Mouse (Mus musculus) right cerebral cortex, postnatal 10 days (tissue): ENCODE results near the gene Ttf2.

Experiments used
- DNase-seq, 2 experiments: peaks; one replicate each; pipeline ENCODE4 v3.0.0; 2021; ENCODE audit warnings: low spot score in 2 of 2

Gene Ttf2

GRCm38 (mm10) chr3:100979290-100979689 is 9.8 kb upstream of the Ttf2 start:
- DNase-seq = no peak

GRCm38 (mm10) chr3:100973906-100974305 is 4.4 kb upstream of the Ttf2 start:
- no peak for DNase-seq

GRCm38 (mm10) chr3:100963849-100964542 is 5.5 kb downstream of the Ttf2 start:
- peak; percentile 69 to 79 for DNase-seq

GRCm38 (mm10) chr3:100961501-100961900 is 8.0 kb downstream of the Ttf2 start:
- DNase-seq = no peak

- DNase-seq = no peak
These were observed 8.5 kb downstream of the Ttf2 start for GRCm38 (mm10) chr3:100961007-100961406.

- DNase-seq = no peak
These were observed 14.8 kb downstream of the Ttf2 start for GRCm38 (mm10) chr3:100954616-100955015.

- DNase-seq = no peak
These were observed 17.9 kb downstream of the Ttf2 start for GRCm38 (mm10) chr3:100951531-100951930.

- no peak for DNase-seq
These were observed 22.2 kb downstream of the Ttf2 start for GRCm38 (mm10) chr3:100947286-100947685.

- DNase-seq = no peak
These were observed 28.9 kb downstream of the Ttf2 start for GRCm38 (mm10) chr3:100940496-100941037.

- no peak for DNase-seq
These were observed 31.3 kb downstream of the Ttf2 start for GRCm38 (mm10) chr3:100938211-100938610.

- no peak for DNase-seq
These were observed 33.3 kb downstream of the Ttf2 start for GRCm38 (mm10) chr3:100936201-100936600.

- no peak for DNase-seq
These were observed 33.9 kb downstream of the Ttf2 start for GRCm38 (mm10) chr3:100935521-100935920.

GRCm38 (mm10) chr3:100932077-100932944 is 37.2 kb downstream of the Ttf2 start:
- DNase-seq = no peak

- no peak for DNase-seq
These were observed 38.0 kb downstream of the Ttf2 start for GRCm38 (mm10) chr3:100931332-100932076.

- DNase-seq = no peak
These were observed 44.3 kb downstream of the Ttf2 start for GRCm38 (mm10) chr3:100925176-100925575.

- peak in 1 of 2 experiments; percentile 56 for DNase-seq
These were observed 45.3 kb downstream of the Ttf2 start for GRCm38 (mm10) chr3:100924065-100924732.

GRCm38 (mm10) chr3:100922506-100923375 is 46.7 kb downstream of the Ttf2 start:
- peak in 1 of 2 experiments; percentile 47 for DNase-seq

GRCm38 (mm10) chr3:100921825-100922505 is 47.5 kb downstream of the Ttf2 start, which contains the start of gene Trim45:
TSS of gene Trim45 (plus strand) at chr3:100922202.
- peak; percentile 99 to 100 for DNase-seq

- no peak for DNase-seq
These were observed 48.8 kb downstream of the Ttf2 start for GRCm38 (mm10) chr3:100920611-100921140.
